Mouse (Mus musculus) liver, adult 2 months (tissue): Measurements from ENCODE around the gene Actr10.

Source experiments
- CTCF ChIP-seq: fragments of 200-500 bp; IDR thresholded peaks from 2 replicates; pipeline ENCODE4 v1.5.1; 2011; ENCODE audit warnings: low read depth, low read length, control low read depth
- POLR2A ChIP-seq: fragments of 200-500 bp; IDR thresholded peaks from 2 replicates; pipeline ENCODE4 v1.6.1; 2011; ENCODE audit warnings: low read length, control low read depth; ENCODE audit not compliant: insufficient read depth; ENCODE audit errors: extremely low read depth

DNA sequence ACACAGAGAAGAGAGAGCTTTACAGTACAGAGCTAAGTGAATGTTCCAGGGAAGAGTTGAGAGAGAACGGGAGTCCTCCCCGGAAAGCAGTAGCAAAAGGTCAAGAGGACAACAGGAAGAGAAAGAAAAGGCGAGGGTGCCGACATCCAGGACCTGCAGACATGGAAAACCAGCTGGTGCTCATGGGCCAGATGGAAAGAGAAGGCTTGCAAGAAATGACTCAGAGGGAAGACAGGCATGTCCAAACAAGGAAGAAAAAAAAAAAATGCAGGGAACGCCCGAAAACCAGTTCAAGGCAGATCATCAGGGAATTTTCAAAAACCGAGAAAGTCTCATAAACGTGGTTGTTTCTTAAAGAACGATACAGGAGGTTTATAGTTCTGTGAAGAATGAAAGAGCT lies 30.8 kb upstream of the Actr10 start:
- TF ChIP-seq CTCF (no peak), POLR2A (no peak)
